Mouse (Mus musculus): Measurements from ENCODE around the gene Klf6. TPM values are rescaled to one million over a fixed set of nuclear protein-coding genes. Genes with fewer than 3 reads are reported as not detected.

Gene Klf6
- polyA plus RNA-seq, 1 experiment from 2014 or later = 63.8 TPM

Small RNA genes lying within 50 kb of the gene (microRNA-seq; reads per million reads assigned to microRNA genes)
- gene Gm26043 = not detected

Measured in forebrain, embryonic 12.5 days (tissue).